Comparison of ENCODE assay signal across 1 mouse cellular context in the genomic region with DNA sequence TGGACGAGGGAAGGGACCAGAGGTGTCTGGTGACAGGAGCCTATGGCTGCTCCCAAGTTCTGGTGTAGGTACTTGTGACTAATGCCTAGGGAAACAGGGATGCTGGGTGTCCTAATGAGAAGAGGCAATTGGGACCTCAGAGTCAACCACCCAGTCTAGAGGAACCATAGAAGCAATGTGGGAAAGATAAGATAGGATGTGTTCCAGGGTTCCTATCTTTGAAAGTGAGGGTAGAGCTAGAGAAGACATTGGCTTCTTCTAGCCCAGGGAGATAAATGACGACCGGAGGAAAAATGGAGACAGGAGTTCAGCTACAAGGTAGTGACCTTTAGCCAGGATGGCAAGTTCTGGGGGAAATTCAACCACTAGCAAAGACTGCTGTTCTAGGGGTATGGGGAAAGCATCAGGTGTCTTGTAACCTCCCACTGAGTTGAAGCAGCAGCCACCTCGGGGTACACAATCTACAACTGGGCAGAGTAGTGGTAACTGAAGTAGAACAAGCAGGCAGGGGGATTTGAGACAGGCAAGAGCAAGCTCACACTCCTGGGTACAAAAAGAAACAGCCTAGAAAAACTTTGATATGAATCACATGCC.
TF ChIP-seq lines count a peak whose summit lies in the region.

No protein-coding gene starts in this region.

TF ChIP-seq in MEL, 35 proteins besides CTCF, POLR2A, EP300 and RAD21 (continued from another document):
- no peak for TF ChIP-seq MAX (IDR thresholded peaks at IDR 0.05; ENCODE audit: low read length)
